Mouse (Mus musculus) liver, embryonic 11.5 days (tissue): ENCODE measurements around the gene 1110017D15Rik. TPM values are rescaled to one million over a fixed set of nuclear protein-coding genes. Genes with fewer than 3 reads are reported as not detected.

Experiments used
- ATAC-seq: fragments of 200-750 bp; cut with Nextera tagmentation; replicated peaks from 2 replicates; pipeline ENCODE4 v1.8.0; 2017; ENCODE audit warnings: moderate number of reproducible peaks, mild to moderate bottlenecking, moderate TSS enrichment, moderate library complexity; ENCODE audit not compliant: low FRiP score
- DNase-seq: peaks from one replicate; pipeline ENCODE4 v3.0.0-alpha.2; 2017; ENCODE audit warnings: low spot score
- H3K27ac ChIP-seq: fragments of 300-500 bp; sonication (generic); 2 replicates; pipeline ENCODE4 v1.5.1; 2014; ENCODE audit warnings: mild to moderate bottlenecking, low read depth, low read length, control low read depth
- H3K27me3 ChIP-seq: fragments of 300-500 bp; sonication (generic); replicated peaks from 2 replicates; pipeline ENCODE4 v1.6.1; 2014; ENCODE audit warnings: low read length, mixed read lengths; ENCODE audit not compliant: control insufficient read depth, insufficient read depth
- H3K36me3 ChIP-seq: fragments of 300-500 bp; sonication (generic); 2 replicates; pipeline ENCODE4 v1.6.1; 2014; ENCODE audit warnings: mild to moderate bottlenecking, low read length, moderate library complexity, mixed read lengths; ENCODE audit not compliant: control insufficient read depth, insufficient read depth
- H3K4me1 ChIP-seq: fragments of 300-500 bp; sonication (generic); replicated peaks from 2 replicates; pipeline ENCODE4 v1.6.1; 2014; ENCODE audit warnings: low read length, mixed read lengths; ENCODE audit not compliant: control insufficient read depth, insufficient read depth
- H3K4me2 ChIP-seq: fragments of 300-500 bp; sonication (generic); 2 replicates; pipeline ENCODE4 v1.6.1; 2014; ENCODE audit warnings: mild to moderate bottlenecking, control low read depth, moderate library complexity
- H3K4me3 ChIP-seq: fragments of 300-500 bp; sonication (generic); 2 replicates; pipeline ENCODE4 v1.5.1; 2014; ENCODE audit warnings: low read depth, low read length, control low read depth
- H3K9ac ChIP-seq: fragments of 300-500 bp; sonication (generic); 2 replicates; pipeline ENCODE4 v1.6.1; 2014; ENCODE audit warnings: low read depth, low read length, control low read depth
- H3K9me3 ChIP-seq: fragments of 300-500 bp; sonication (generic); 2 replicates; pipeline ENCODE4 v1.6.1; 2016; ENCODE audit warnings: low read length, inconsistent platforms, mixed read lengths; ENCODE audit not compliant: control insufficient read depth
- WGBS: fragments of 180-500 bp; shearing (Covaris S2); extraction: QIAGEN DNeasy Blood & Tissue Kit; methylation state at CpG from one replicate; pipeline ENCODE4 v1.1.7; 2014; 5-methylcytosine and 5-hydroxymethylcytosine counted together
- polyA plus RNA-seq: library from polyadenylated mRNA; unstranded; fragments of >200 nt; fragmentation: Nextera tagmentation; extraction: Ambion mirVana; gene quantifications from 2 replicates; pipeline ENCODE4 v1.2.1, GENCODE M21; 2014

The 1110017D15Rik gene
- polyA plus RNA-seq, 1 experiment from 2014 or later = 0.43 TPM

- H3K9me3 ChIP-seq = no peaks in the 10 kb centered on the region
- 64% methylated on average over 7 of the region's 7 CpGs for WGBS
- no peaks in the 10 kb centered on the region for H3K27me3 ChIP-seq
- no peak overlapping the region for H3K9ac ChIP-seq
- no peak overlapping the region for H3K4me2 ChIP-seq
- DNase-seq (no peak), ATAC-seq (no peak)
- no peaks in the 10 kb centered on the region for H3K36me3 ChIP-seq
- H3K27ac ChIP-seq = no peak overlapping the region
- H3K4me3 ChIP-seq = no peak overlapping the region
- no peaks in the 10 kb centered on the region for H3K4me1 ChIP-seq
Observed at GRCm38 (mm10) chr4:41523839-41524238, 6.7 kb upstream of the 1110017D15Rik start.

- no peaks in the 10 kb centered on the region for H3K9me3 ChIP-seq
- 38% methylated on average over 5 of the region's 5 CpGs for WGBS
- H3K27ac ChIP-seq = no peak overlapping the region
- H3K4me1 ChIP-seq = no peaks in the 10 kb centered on the region
- H3K36me3 ChIP-seq = no peaks in the 10 kb centered on the region
- no peak for DNase-seq
- no peak for ATAC-seq
- H3K4me3 ChIP-seq = no peak overlapping the region
- H3K9ac ChIP-seq = no peak overlapping the region
- H3K4me2 ChIP-seq = no peak overlapping the region
- no peaks in the 10 kb centered on the region for H3K27me3 ChIP-seq
Observed at GRCm38 (mm10) chr4:41522788-41523187, 5.7 kb upstream of the 1110017D15Rik start.

- Histone ChIP-seq H3K9ac (no peak overlapping the region), H3K4me2 (no peak overlapping the region), H3K9me3 (no peaks in the 10 kb centered on the region), H3K27me3 (no peaks in the 10 kb centered on the region), H3K36me3 (no peaks in the 10 kb centered on the region), H3K27ac (no peak overlapping the region), H3K4me1 (no peaks in the 10 kb centered on the region), H3K4me3 (no peak overlapping the region)
- ATAC-seq (no peak), DNase-seq (no peak)
- 84% methylated on average over 6 of the region's 6 CpGs for WGBS
Observed at GRCm38 (mm10) chr4:41522136-41522535, 5.0 kb upstream of the 1110017D15Rik start.

GRCm38 (mm10) chr4:41520641-41521040, 3.5 kb upstream of the 1110017D15Rik start:
- ATAC-seq (no peak), DNase-seq (no peak)
- Histone ChIP-seq H3K4me2 (no peak overlapping the region), H3K4me3 (no peak overlapping the region), H3K27me3 (no peaks in the 10 kb centered on the region), H3K9ac (no peak overlapping the region), H3K4me1 (no peaks in the 10 kb centered on the region), H3K9me3 (no peaks in the 10 kb centered on the region), H3K27ac (no peak overlapping the region), H3K36me3 (no peaks in the 10 kb centered on the region)
- 33% methylated on average over 14 of the region's 14 CpGs for WGBS

- WGBS = 84% methylated on average over 5 of the region's 5 CpGs
- no peak for DNase-seq
Observed at GRCm38 (mm10) chr4:41519195-41519594, 2.1 kb upstream of the 1110017D15Rik start.

GRCm38 (mm10) chr4:41518349-41518748, 1.2 kb upstream of the 1110017D15Rik start:
- H3K27me3 ChIP-seq = no peaks in the 10 kb centered on the region; the same call in 1 of the 2 replicates
- no peak for ATAC-seq
- H3K4me1 ChIP-seq = no peaks in the 10 kb centered on the region
- WGBS = 71% methylated on average over 7 of the region's 7 CpGs
- H3K36me3 ChIP-seq = no peaks in the 10 kb centered on the region
- H3K9ac ChIP-seq = no peak overlapping the region
- no peak overlapping the region for H3K4me3 ChIP-seq
- DNase-seq = no peak
- no peak overlapping the region for H3K27ac ChIP-seq
- H3K9me3 ChIP-seq = no peaks in the 10 kb centered on the region
- no peak overlapping the region for H3K4me2 ChIP-seq

More at GRCm38 (mm10) chr4:41519195-41519594, 2.1 kb upstream of the 1110017D15Rik start:
- ATAC-seq = no peak
- H3K4me2 ChIP-seq = no peak overlapping the region
- no peaks in the 10 kb centered on the region for H3K4me1 ChIP-seq
- H3K4me3 ChIP-seq = no peak overlapping the region
- no peaks in the 10 kb centered on the region for H3K27me3 ChIP-seq
- H3K27ac ChIP-seq = no peak overlapping the region
- no peaks in the 10 kb centered on the region for H3K36me3 ChIP-seq
- H3K9me3 ChIP-seq = no peaks in the 10 kb centered on the region
- H3K9ac ChIP-seq = no peak overlapping the region

GRCm38 (mm10) chr4:41513714-41514113, 3.4 kb downstream of the 1110017D15Rik start:
- Histone ChIP-seq H3K36me3 (no peaks in the 10 kb centered on the region), H3K9me3 (no peaks in the 10 kb centered on the region), H3K9ac (no peak overlapping the region), H3K27ac (no peak overlapping the region), H3K4me1 (no peaks in the 10 kb centered on the region), H3K4me3 (no peak overlapping the region), H3K4me2 (no peak overlapping the region), H3K27me3 (peaks cover under 1% of the 10 kb centered on the region)
- no peak for ATAC-seq
- 22% methylated on average over 8 of the region's 8 CpGs for WGBS
- no peak for DNase-seq

GRCm38 (mm10) chr4:41513309-41513708, 3.8 kb downstream of the 1110017D15Rik start:
- Histone ChIP-seq H3K36me3 (no peaks in the 10 kb centered on the region), H3K9me3 (no peaks in the 10 kb centered on the region), H3K4me1 (no peaks in the 10 kb centered on the region), H3K27ac (no peak overlapping the region), H3K4me2 (no peak overlapping the region), H3K4me3 (no peak overlapping the region), H3K27me3 (peaks cover 4% of the 10 kb centered on the region), H3K9ac (no peak overlapping the region)
- 51% methylated on average over 4 of the region's 4 CpGs for WGBS
- DNase-seq (no peak), ATAC-seq (no peak)

- Histone ChIP-seq H3K4me1 (peaks cover 10% of the 10 kb centered on the region), H3K27me3 (peaks cover 16% of the 10 kb centered on the region), H3K27ac (no peak overlapping the region), H3K36me3 (no peaks in the 10 kb centered on the region), H3K9me3 (no peaks in the 10 kb centered on the region), H3K4me2 (no peak overlapping the region), H3K4me3 (no peak overlapping the region), H3K9ac (no peak overlapping the region)
- WGBS = 45% methylated on average over 7 of the region's 7 CpGs
- DNase-seq (no peak), ATAC-seq (no peak)
Observed at GRCm38 (mm10) chr4:41507998-41508397, 9.1 kb downstream of the 1110017D15Rik start.
